Mouse (Mus musculus) heart, adult 11 months (tissue): ENCODE measurements at regions not wholly inside any gene's neighbourhood (a gene's known extent, or its start where the extent isn't known, plus 50 kb on each side); places are given as distances from the start of the nearest gene placed in this dataset.
"Not testable (repeated sequence)": the region's sequence is repeated elsewhere in the genome, so short reads cannot be mapped to it uniquely, and the experiment has no call there.

ENCODE experiments used
- DNase-seq: peaks from one replicate; pipeline ENCODE4 v3.0.0; 2022

DNA sequence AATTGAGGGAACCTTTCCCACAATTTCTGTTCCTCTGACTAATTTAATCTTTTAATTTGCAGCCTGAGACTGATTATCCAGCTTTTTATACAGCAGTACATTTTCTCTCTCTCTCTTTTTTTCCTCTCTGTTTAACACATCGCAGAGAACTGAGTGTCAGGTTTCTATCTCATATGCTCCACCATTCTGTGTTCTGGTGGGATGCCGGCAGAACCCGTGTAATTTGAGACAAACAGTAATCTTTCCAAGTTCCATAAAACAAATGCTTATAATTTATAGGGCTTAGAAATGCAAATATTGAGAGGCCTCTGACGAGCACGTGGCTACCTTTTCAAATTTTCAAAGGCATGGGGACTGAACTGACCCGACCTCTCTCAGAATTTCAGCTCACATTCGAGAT lies 59.1 kb downstream of the Zbtb18 start:
- DNase-seq: no peak

DNA sequence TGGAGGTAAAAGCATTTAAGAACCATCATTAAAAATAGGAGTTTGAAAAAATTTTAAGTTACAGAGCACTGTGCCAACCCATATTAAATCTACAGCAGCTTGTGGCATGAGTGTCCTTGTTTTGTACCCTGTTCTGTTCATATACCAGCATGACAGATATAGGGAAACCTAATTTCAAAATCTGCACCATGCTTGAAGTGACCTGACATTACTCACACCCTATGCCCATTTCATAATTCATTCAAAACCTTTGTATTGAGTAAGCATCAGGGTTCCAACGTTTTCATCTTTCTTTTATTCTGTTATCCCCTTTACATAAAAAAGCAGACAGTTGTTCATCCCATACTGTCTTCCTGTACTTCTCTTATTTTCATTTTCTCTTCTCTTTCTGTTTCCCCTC lies 61.8 kb downstream of the Zbtb18 start:
- no peak for DNase-seq

DNA sequence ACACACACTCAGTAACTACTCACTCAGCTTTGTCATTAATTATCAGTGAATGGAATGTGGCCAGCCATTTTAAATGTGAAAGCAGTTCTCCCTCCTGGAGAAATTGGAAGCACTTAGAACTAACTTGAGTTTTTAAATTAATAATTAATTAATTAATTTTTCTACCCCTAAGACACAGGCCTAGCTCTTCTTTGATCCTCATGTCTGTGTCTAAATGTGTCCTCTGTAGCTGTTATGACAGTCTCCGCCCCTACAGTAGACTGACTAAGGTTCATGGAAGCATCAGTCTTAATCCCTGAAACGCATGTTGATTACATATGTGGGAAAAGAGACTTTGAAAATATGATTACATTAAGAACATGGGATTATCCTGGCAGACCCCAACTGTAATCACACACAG lies 62.6 kb downstream of the Zbtb18 start:
- DNase-seq: no peak

DNA sequence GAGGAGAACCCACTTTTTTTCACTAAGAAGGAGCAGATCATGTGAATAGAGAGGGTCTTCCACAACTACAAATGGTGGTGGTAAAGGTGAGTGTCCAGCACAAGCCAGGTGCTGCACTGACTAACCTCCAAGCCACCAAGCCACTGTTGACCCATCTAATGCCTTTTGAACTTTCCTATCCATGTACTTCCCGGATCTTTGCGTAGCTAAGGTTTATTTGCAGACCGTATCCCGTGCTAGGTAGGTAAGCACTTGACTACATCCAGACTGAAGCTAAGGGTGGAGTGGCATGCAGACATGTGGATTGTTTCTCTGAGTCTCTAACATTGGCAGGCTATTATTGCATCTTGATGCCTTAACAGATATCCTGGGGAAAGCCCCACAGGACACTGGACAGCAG lies 65.2 kb downstream of the Zbtb18 start:
- DNase-seq: not testable (repeated sequence)

DNA sequence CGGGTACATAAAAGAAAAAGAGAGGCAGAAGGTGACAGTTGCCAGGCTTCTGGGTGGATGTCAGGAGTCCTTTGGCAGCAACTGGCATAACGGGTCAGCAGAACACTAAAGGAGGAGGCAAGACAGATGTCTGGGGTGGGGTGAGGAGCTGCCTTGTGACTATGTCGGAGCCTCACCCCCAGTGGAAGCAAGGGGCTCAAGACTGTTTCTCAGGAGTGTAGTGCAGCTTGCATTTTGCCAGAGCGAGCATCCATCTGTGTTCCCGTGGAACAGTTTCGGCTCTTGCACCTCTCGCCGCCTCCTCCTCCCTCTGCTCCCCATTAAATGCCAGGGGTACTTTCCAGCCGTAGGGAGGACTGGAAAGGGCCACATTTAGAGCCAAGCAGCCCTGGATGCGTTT lies 67.6 kb downstream of the Zbtb18 start:
- DNase-seq: peak; percentile 82

DNA sequence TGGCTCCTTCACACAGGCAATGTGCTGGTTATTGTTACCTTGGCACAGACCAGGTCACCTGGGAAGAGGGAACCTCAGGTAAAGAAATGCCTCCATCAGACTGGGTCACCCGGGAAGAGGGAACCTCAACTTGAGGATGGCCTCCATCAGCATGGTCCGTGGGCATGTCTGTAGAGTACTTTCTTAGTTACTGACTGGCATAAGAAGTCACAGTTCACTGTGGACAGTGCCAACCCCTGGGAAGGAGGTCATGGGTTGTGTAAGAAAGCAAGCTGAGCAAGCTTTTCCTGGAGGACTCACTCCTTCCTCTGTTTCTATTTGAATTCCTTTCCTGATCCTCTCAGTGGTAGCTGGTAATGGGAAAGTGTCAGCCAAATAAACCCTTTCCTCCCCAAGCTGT lies 70.0 kb downstream of the Zbtb18 start:
- DNase-seq: peak; percentile 86

DNA sequence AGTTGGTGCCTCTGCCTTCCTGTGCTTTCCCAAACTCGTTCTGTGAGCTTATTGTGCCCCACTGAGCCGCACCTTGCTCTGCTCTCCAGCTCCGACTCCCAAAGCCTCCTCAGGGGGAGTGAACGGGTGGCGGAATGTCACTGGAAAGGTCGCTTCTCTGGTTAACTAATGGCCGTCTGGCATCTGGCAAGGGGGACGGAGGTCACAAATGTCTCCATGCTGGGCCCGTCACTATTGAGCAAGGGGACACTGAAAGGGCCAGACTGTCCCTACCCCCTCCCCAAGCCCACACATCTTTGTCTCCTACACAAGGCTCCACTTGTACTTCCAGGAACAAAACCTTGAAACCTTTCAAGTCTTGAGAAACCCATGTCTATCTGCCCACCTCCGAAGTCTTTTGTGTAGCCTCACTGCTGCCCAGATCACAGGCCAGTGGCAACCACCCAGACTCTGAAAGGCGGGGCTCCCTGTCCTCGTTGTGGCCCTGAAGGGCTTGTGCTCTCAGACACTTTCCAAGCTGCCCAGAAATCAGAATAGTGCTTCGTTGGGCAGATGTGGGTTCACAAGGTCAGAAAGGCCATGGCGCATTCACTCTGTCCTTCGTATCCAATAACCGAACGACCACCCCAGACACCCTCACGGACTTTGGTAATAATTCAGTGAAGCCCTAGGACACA lies 75.9 kb downstream of the Zbtb18 start:
- peak; percentile 74 for DNase-seq

DNA sequence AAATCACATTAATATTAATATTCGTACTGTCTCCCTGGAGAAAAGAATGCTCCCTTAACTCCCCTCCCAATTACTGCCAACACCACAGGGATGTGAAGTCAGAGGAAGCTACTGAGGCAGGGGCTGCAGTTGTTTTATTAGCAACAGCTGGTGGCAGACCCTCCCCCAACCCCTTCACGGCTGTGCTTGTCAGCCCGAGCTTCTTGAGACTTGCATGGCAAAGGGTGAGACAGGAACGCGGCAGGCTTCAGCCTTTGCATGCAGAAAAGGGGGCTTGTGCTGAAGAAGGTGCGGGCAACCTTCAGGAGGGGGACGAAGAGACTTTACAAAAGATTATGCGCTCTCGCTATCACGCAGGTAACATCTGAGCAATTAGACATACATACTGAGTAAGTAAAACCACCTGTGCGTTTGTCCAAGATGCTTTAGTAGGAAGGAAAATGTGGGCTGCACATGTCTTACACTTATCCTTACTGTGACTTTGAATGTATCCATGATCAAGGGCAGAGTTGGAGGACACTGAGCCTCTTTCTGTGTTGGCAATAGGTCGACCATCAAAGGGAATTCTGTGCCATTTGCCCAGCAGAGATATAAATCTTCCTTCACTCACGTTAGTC lies 76.9 kb downstream of the Zbtb18 start:
- no peak for DNase-seq

DNA sequence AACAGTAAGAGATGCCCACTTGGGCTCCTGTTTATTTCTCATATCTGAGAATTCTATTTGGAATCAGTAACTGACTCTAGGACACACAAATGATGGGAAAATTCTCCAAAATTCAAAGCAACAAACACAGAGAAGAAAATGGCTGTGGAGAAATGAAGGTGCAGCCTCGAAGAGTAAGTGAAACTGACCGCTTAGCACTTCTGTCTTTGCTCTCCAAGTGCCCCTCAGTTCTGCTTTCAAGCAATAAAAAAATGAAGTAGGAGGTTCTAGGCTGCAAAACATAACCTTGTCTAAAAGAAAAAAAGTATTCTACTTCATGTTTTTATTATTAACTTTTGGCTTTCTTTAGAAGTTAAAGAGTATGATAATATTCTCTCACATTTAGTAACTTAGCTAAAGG lies 79.0 kb downstream of the Zbtb18 start:
- peak; percentile 5 for DNase-seq

DNA sequence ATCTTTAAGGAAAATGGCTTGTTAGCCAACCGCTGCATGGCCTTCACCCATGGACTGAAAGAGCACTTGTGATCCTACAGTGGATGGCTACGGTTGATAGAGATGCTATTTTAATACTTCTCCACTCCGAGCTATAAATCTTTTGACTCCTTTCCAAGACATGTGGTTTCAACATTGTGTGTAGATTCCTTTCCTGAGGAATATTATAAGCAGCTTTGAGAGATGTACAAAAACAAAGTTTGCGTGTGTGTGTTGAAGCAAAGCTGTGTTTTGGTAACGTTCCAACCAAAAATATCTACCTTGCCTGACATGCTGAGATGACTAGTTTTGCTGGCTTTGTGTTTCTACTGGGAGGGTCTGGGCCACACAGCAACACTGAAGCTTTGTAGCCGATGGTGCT lies 83.0 kb downstream of the Zbtb18 start:
- no peak for DNase-seq

DNA sequence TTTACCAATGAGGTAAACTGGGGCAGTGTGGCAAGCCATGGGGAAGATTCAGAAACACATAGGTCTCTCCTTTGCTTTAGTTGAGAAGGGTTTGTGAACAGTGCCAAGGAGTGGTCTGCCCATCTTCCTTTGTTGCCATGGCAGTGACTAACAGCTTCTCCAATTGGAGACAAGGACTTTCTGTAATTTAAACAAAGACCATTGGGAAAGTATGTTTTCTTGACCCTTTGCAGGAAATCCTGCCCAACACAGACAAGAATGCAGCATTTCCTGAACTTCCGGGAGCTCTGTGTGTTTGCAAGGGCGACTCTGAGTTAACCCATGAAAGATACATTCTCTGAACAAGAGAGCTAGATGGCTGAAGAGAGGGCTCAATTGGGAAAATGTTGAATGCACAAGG lies 89.6 kb downstream of the Zbtb18 start:
- DNase-seq: peak; percentile 97

DNA sequence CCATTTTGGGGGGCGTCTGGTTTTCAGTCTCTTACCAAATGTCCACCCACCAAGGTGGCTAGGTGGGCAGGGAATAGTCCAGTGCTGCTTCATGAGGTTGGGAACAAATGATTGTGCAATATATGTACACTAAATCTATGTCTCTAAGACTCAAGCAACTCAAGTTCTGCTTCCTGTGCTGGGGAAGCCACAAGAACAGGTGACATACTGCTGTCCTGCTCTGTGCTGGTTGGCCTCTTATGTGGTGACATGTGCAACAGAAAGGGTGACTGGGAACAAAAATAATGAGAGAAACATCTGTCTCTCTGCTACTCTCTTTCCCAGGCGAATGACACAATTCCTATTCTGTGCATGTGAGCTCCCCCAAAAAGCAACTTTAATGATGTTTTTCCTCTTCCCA lies 90.5 kb downstream of the Zbtb18 start:
- DNase-seq: peak; percentile 92

DNA sequence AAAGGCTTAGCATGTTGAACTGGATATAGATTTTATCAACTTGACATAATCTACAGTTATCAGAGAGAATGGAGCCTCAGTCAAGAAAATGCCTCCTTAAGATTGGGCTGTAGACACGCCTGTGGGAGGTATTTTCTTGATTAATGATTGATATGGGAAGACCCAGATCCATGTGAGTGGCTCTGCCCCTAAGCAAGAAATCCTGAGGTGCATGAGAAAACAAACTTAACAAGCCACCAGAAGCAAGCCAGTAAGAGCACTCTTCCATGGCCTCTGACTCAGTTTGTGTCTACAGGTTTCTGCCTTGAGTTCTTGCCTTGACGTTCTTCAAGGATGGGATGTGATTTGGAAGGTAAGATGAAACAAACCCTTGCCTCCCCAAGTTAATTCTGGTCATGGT lies 91.2 kb downstream of the Zbtb18 start:
- DNase-seq: peak; percentile 52

DNA sequence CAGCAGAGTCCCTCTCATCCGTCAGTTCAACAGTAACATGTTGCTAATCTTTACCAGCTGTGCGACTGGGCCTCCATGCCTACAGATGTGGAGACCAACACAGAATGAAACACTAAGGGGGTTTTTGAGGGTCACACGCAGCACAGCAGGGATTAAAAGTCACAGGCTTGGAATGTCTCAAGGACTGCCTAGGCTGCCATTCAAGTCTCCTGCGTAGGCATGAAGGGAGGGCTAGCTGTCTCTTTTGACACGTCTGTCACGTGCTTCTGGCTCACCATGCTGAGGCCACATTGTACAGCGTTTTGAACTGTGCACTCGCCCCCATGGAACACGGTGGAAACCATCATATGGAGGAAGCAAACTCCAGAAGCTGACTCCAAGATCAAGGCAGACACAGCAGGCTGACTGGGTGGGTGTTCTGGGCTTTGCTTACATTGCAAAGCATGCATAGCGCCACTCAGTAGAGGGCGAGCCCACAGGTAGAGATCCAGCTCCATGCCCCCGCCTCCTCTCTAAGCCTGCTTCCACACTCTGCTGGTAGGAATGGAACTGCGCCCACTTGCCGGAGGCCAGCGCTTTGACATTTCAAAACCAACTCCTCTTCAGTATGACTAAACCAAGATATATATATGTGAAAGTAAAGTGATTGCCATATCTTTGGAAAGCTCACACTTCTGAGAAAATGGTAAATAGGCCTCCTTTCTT lies 103.0 kb downstream of the Zbtb18 start:
- DNase-seq: peak; percentile 82

DNA sequence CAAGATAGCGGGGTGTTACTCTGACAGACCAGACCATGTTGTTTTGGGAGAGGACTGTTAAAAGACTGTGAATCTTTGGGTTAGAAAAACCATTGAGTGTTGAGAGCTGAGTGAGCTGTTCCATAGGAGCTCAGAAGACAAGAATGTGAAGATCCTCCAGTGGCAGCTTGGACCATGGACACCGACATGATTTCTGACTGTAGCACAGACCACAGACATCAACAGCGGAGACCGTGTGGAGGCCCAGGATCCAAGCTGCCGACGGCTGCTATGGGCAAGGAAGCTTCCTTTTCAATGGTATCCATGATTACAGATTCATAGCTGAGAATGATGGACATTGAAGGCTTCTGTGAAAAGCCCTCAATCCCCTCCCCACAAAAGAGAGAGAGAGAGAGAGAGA lies 105.6 kb downstream of the Zbtb18 start:
- DNase-seq: peak; percentile 55

DNA sequence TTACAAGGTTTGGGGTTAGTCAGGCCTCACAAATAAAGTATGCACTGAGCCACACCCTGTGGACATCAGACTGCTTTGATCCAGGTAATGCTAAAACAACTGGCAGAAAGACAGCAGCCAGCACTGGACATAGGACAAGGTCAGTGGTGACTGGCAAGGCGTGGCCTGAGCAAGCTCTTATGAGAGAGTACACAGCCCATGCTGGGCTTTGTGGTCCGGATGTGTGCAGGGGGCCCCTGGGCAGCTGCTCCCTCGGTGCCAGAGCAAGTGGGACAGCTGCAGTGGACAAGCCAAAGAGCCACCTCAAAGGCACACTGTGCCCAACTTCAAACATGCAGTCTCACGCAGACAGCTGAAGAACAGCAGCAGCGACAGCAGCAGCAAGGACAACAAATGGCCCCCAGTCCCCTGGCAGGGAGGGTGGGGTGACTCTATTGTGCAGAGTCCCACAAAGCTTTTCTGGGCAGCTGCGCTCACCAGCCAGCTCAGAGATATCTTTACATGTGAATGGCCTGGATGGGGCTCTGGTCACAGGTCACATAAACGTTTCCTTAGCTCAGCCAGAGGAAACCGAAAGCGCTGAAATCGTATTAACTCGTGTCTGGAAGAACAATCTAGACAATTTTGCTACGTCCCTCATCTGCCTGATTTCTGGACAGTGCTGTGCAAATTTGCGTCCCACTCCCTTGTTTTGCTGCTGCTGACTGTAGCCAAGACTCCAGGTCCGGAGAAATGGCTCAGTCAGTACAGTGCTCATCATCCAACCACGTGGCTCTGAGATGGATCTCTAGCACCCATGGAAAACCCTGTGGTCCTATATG lies 113.5 kb downstream of the Zbtb18 start:
- peak; percentile 96 for DNase-seq

DNA sequence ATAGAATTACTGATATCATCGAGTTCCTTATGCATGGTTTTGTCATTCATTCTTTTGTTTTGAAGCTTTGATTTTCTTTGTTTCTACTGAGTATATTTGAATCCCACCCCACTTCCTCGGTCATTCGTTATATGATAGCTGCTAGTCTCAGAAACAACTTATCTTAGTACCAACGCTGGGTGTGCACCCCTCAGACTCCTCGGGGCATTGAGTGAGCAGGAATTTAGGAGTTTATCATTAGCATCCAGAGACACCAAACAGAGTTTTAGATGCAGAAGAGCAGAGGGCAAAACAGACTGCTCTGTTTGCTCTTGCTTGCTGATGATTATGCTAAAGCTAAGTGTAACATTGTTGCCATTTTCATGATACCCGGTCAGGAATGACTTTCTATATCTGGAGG lies 115.3 kb downstream of the Zbtb18 start:
- DNase-seq: peak; percentile 14

DNA sequence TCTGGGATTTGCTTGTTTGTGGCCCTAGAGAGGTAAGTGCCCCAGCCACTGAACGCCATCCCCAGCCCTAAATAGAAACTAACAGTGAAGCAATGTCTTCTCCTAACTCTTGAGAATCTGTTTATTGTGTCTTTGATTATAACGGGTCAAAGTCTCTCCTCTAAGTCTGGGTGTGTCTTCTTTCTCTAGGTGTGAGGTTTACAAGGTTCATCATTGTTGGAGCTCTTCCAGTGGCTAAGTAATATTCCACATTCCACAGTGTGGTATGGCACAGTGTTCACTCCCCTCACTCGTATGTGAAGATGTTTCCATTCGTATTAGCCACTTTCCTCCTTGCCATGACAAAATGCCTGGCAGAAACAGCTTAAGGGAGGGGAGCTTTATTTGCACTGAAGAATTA lies 115.7 kb downstream of the Zbtb18 start:
- DNase-seq: no peak

DNA sequence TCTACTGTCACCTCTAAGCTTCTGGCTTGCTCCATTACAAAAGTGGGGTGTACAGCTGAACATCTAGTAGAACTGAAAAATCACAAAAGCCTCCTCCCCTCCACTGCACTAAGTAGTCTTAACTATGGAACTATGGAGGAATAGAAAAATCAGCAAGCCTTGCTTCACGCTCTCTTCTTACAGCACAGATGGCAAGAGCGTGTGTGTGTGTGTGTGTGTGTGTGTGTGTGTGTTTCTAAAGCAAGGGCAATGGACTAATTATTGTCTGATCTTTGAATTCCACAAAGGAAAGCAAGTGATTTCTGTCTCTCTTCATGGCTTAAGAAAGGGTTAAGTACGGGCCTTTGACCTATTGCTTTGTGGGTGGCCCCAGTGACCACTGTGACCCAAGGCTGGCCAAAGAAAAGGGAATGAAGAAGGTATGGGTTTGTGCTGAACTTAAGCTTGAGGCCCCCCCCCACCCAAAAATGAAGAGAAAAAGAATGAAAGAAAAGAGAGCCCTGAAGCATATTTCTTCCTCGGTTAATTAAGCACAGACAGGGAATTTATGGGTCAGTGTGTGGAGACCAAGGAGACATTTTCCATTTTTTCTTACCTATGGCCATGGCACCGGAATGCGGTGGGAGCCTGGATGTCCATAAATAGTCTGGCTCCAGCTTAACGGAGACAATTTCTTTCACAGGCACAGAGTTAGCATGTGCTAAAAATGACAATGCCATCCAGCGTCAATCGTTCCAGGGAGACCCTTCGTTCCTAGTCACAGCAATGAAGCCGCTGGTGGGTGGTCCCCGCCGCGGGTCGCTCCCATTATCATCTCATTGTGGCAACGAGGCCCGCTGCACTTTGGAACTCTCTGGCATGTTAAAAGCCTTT lies 119.8 kb downstream of the Zbtb18 start:
- peak; percentile 76 for DNase-seq

DNA sequence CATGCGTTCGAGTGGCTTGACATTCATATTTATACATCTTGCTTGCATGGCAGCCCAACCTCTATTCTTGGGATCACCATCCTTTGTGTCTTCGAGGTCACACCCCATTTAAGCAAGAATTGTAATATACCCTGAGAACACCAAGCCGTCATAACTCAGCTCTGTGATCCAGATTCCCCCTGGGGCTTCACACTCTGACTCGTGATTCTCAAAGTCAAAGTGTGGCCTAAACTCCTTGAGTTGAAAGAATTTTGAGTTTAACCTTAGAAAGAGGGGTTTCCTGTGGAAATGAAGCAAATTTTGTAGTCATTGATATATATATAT lies 120.4 kb downstream of the Zbtb18 start:
- DNase-seq: no peak

DNA sequence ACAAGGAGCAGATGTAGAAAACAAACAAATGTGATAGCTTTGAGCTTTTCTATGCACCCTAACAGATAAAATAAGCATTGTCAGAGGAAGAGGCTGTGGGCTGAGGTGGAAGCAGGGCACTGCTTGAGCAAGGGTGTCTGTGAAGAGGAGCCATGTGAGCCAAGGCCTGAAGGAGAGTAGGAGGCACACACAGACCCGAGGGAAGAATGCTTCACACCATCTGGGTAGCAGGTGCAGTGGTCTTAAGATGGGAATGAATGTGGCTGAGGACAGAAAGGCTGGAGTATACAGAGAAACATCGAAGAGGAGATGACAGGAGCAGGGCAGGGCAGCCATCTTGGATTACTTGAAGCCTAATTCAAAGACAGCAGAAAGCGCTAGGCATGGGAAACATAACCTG lies 123.5 kb downstream of the Zbtb18 start:
- peak; percentile 74 for DNase-seq

DNA sequence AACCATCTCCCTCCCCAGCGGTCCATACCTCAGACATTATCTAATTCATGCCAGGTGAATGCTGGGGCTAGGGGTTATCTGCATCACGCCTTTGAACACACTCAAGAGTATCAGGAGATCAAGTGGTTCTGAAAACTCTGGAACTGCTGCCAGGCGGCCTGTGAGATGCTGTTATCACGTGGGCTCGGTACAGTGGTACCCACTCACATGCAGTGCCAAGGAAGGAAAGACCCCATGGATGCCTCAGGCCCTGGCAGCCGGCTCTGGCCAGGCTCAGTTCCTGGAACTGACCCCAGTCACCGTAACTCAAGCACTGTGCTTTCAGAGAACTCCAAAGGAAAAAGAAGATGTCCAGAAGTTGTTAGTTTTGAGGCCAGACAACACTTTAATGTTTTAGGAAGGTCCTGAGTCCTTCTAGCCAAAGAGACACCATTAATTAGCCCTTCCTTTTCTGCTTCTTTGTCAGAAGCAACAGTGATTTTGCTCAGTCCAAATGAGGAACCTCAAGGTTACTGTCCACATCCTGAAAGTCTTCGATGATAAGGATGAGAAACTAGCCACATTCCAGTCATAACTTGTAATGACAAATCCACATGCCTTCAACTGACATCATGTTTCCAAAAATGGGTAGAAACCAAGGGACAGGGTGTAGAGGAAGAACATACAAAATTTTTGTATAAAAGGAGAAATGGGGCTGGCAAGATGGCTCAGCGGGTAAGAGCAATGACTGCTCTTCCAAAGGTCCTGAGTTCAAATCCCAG lies 126.1 kb downstream of the Zbtb18 start:
- DNase-seq: peak; percentile 85
